Mouse (Mus musculus) frontal cortex, postnatal 10 days (tissue): ENCODE results near the gene Prrc2b.

Experiments used
- DNase-seq, 2 experiments: peaks; one replicate each; pipeline ENCODE4 v3.0.0; 2022; ENCODE audit warnings: low spot score in 2 of 2, mixed read lengths in 1 of 2

Gene Prrc2b

DNA sequence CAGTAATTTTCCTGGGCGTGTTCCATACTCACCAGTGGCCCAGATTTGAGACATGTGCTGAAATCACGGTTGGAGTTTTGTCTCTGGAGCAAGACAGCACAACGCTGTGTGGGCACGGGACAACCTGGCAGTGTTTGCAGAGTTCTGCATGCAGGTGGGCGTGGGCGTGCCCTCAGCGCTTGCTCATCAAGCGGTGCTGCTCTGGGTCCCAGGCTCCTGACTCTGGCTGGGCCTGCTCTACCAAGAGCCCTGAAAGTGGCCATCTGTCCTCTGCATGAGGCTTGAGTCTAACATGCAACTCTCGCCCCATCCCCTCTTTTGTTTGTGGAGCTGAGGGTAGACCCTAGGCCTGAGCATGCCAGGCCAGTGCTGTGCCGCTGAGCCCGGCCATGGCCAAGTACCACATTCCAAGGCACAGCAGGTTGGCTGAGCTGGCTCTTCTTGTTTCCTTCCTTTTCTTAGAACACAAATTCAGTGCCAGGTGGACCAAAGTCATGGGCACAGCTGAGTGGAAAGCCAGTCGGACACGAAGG is 36.2 kb downstream of the Prrc2b start:
- DNase-seq, result no peak

DNA sequence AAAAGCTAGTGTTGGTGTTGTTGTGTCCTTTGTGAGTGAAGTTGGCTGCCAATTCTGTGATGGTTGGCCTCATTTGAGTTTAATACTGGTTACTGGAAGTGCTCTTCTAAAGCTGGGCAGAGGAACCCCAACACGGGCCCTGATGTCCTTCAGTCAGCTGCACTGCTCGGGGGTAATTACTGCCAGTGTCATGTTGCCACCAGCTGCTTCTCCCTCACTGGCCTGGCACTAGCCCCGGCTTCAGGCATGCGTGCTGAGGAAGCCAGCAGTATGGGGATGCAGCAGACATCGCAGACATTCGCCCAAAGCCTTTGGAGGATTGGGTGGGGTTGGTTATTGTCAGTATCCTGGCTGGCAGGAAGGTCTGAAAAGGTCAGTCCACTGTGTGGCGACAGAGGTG is 36.8 kb downstream of the Prrc2b start:
- no peak for DNase-seq

DNA sequence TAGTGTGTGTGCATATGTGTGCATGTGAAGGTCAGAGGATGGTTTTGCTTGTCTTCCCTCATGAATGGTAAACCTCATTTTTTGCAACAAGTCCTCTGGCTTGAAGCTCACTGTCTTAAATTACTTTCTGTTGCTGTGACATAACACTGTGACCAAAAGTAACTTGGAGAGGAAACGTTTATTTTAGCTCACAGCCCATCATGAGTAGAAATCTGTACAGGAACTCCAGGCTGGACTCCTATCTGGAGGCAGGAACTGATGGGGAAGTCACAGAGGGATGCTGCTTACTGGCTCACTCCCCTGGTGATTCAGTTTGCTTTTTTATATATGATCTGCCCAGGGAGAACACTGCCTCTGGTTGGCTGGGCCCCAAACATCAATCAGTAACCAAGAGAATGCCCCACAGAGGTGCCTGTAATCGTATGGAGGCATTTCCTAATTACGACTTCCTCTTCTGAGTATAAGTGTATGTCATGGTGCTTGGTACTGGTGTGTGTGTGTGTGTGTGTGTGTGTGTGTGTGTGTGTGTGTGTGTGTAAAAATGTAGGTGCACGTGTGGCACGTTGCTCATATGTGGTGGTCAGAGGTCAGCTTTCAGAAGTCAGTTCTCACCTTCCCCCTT is 38.3 kb downstream of the Prrc2b start:
- no peak for DNase-seq

DNA sequence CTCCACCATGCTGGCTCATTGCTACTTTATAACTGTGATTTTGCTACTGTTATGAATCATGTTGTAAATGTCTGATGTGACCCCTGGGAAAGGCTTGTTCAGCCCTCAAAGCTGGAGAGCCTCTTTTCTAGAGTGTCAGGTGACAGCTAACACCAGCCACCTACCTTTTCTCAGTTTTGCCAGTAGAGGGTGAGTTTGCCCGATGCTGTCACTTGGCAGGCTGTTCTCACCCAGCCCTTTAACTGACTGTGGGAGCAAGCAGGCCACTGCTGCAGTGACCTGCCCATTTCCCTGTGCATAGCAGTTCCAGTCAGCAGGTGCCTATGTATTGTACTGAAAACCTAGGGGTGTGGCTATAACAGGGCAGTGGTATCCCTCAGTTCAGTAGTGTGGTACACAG is 39.7 kb downstream of the Prrc2b start:
- no peak for DNase-seq

DNA sequence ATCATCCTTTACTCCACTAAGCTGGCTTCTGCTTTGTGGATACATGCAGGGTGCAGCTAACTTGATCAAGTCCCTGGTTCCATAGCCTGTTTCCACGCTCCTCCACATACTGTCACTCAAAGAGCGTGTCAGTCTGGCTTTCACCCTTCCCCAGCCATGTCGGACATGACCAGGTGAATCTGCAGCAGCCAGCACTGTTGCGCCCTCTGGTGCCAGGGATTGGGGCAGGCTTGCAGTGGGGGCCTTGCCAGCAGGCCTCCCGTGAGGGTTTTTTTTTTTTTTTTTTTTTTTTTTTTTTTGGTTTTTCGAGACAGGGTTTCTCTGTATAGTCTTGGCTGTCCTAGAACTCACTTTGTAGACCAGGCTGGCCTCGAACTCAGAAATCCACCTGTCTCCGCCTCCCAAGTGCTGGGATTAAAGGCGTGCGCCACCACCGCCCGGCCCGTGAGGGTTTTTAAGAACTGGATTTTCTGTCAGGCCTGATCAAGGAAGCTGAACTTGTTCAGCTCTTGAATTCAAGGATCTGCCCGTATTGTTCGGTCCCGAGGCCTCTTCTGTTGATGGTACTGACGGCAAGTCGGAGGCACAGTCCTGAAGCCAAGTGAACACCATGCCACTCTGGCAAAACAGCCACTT is 41.1 kb downstream of the Prrc2b start:
- no peak for DNase-seq

DNA sequence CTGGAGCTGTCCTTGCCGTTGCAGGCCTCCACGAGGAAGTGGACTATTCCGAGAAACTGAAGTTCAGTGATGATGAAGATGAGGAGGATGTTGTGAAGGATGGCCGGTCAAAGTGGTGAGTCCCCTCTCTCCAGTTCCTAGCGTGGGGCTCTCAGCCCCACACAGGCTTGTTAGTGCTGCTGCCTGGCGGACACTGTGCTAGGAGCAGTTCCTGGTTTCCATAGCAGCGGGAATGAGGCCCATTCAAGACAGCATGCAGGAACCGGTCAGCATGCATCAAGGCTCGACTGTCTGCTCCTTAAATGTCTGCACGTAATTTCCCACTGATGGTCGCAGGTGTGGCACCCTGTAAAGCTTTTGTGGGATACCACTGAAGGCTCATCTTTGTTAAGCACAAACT is 48.1 kb downstream of the Prrc2b start:
- no peak for DNase-seq

DNA sequence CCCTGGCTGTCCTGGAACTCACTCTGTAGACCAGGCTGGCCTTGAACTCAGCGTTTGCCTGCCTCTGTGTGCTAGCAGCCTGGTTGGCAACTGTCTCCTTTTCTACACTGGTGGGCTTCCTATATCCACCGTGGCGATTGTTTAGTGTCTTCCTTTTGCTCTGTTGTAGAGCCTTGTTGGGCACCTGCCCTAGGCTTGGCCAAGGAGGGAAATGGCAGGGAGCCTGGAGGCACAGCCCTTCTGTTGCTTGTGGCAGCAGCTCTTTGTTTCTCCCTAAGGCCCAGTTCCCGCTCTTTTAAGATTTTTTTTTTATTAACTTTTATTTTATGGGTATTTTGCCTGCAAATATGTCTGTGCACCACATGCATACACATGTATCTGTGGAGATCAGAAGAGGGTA is 49.2 kb downstream of the Prrc2b start:
- DNase-seq, result no peak

DNA sequence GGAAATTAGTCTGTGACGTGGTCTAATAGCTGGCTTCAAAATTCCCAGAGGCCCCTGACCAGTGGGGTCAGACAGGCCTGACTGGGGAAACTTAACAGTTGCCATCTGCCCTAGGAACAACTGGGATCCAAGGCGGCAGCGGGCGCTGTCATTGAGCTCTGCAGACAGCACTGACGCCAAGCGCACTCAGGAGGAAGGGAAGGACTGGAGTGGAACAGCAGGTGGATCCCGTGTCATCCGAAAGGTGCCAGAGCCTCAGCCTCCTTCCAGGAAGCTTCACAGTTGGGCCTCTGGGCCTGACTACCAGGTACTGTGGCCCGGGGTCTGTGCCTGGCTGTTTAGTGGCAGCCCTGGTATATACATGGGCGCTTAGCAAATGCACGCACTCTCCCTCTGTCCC is 49.8 kb downstream of the Prrc2b start:
- DNase-seq, result no peak

DNA sequence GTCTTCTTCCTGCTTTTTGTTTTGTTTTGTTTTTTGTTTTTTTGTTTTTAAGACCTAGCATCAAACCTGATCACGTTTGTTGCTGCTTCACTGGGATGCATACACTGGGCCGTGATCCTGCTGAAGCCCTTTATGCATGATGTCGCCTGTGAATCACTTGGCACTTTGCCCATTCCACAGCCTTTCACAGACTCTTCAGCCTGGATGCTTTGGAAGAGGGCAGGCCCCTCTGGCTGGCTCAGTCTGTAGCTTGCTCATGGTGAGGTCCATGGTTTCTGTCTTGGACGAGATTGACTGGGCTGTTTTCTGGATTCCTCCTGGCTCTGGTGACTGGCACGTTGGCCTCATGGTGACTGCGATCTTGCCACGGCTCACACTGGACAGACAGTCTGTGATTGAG is 50.6 kb downstream of the Prrc2b start:
- DNase-seq, result no peak

DNA sequence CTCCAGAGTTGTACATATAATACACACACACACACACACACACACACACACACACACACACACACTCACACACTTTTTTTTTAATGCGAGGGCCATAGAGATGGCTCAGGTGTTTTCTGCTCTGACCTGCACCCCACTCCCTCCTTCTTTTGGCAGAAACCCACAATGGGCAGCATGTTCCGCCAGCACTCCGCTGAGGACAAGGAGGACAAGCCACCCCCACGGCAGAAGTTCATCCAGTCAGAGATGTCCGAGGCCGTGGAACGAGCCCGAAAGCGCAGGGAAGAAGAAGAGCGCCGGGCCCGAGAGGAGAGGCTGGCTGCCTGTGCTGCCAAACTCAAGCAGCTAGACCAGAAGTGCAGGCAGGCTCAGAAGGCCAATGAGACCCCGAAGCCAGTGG is 53.0 kb downstream of the Prrc2b start:
- no peak for DNase-seq

DNA sequence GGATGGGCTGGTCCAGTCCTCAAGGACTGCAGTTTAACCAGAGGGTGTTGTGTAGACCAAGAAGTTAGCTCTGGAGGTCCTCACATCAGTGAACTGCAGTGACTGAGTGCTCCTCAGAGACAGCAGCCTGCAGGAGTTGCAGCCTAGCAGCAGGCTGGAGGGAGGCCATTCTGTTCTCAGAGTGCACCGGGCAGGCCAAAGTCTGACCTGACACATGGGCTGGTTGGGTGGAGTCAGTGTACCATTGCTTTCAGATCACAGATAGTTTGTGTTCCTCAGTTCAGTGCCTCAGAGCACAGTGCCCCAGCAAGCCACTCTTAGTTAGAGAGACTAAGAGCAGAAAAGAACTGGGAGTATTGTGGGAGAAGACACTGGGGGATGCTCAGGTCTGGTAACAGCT is 56.8 kb downstream of the Prrc2b start:
- no peak for DNase-seq

DNA sequence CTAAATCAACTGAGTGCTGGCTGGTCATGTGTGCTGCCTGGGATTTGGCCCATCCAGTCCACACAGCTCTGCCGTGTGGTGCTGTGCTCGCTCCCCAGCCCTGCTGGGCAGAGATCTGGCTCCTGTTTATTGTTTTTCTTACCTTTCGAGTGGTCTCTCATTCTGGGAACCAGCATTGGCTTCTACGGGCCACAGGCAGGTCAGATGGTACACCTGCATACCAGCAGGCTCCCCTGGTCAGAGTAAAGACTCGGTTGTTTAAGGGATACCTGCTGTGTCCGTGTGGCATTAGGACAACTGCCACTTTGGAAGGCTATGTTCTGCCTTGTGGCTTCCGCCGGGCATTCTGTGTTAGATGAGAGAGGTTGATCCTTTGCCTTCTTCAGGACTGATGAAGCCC is 60.8 kb downstream of the Prrc2b start:
- no peak for DNase-seq

DNA sequence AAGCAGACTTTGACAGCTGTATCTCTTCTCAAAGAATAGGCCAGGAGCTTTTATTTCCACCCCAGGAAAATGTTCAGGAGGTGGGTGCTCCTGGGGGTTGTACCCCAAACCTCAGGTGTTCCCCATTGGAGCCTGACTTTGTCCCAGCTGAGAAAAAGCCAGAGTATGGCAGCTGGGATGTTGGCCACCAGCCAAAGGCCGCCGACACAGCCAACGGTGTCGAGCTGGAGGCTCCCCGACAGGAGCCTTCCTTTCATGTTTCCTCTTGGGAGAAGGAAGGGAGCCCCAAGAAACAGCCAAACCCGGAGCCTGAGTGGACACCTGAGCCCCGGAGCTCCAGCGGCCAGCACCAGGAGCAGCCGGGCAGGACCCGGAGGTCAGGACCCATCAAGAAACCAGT is 62.1 kb downstream of the Prrc2b start:
- DNase-seq, result no peak

DNA sequence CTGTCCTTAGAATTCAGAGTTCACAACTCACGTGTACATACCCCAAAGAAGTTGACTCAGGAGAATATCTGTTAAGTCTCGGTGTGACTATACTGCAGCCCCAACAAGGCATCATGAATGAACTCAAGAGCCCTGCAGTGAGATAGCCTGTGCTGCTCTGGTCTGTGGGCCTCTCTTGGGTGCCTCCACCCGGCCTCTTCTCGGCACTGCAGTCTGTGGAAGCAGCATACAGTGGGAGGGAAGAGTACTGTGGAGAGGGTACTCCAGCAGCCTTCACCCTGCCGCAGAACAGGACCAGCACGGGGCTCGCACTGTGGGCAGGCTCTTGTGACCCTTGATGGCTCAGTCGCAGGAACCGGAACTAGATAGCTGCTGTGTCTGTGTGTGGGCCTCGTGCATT is 64.7 kb downstream of the Prrc2b start:
- DNase-seq, result no peak

DNA sequence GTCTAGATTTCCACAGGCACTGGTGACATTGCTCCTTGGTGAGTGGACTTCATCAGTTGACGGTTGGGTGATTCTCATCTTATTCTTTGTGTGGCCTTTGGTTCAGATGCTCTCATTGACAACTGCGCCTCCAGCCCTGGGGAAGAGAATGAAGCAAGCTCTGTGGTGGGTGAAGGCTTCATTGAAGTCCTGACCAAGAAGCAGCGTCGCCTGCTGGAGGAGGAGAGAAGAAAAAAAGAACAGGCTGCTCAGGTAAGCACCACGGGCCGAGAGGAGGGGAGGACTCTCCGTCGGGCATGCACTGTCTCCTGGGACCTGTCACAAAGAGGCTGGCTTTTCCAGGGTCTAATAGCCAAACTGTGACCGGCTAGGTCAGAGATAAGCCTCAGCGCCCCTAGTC is 65.6 kb downstream of the Prrc2b start:
- no peak for DNase-seq

DNA sequence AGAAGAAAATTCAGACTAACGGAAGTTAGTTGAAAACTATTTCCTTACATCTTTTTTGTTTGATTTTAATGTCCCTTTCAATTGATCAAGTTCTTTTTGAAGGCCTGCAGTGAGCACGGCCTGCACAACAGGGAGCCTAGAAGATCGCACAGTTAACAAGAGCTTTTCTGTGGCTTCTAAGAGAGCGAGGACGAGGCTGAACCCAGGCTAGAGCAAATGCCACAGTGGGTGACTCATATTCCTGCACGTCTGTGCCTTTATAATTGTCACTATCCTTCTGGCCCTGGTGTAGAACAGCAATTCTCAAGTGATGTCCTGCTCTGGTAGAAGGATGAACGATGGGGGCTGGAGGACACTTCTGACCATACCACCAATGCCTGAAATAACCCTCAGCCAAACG is 66.8 kb downstream of the Prrc2b start:
- DNase-seq, result no peak

DNA sequence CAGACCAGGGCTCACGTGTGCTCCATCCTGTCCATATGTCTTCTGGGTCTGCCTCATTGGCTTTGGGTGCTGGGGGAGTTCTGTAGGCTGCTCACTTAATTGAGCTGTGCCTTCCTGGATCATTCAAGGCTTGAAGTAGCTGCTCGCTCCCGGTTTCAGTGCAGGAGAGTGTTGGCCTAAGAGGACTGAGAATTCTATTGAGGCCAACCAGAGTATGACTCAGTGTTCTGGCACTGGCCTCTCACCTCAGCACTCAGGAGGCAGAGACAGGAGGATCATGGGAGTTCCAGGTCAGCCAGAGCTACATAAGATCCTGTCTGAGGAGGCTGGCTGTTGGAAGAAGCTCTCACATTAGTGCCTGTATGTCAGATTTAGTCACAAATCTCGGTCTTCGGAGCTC is 67.2 kb downstream of the Prrc2b start:
- DNase-seq, result no peak

DNA sequence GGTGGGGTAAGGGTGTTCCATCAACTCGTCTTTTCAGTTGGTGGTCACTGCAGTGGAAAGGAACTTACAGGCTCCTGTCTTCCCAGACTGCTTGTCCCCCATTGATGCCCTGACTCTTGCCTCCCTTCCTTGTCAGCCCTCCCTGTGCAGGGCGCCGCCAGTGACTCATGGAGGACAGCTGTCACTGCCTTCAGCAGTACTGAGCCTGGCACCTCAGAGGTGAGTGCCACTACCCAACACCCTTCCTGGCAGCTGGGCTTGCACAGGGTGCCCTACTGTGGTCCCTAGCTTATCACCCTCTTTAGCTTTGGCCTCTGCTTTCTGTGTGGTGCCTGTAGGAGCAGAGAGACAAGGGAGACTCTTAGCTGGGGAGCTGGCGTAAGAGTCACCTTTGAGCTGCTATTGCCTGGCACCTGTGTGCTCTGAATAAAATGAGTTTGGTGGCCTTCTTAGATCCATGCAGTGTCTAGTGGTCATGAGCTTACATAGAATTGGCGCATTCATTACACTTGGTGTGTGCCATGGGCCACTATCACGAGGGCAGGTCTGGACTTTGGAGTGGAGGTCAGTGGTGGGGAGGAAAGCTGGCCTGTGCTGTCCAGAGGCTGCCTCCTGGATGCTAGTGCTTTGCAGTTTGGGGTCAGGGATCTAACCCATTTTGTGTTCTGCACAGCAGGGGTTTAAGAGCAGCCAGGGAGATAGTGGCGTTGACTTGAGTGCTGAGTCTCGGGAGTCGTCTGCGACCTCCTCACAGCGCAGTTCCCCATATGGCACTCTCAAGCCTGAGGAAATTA is 67.9 kb downstream of the Prrc2b start:
- DNase-seq, result no peak

DNA sequence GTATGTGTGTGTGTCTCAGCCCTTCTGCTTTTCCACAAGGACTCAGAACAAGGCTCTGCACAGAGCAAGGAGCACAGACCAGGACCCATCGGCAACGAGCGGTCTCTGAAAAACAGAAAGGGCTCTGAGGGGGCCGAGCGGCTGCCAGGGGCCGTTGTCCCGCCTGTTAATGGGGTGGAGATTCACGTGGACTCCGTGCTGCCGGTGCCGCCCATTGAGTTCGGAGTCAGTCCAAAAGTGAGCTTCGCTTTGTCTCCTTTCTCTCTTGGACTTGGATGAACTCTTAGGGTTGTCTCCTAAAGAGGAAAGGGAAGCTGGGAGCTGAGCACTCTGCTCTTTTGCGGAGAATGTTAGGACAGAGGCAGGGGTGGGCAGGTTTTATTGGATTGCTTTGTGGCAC is 68.6 kb downstream of the Prrc2b start:
- DNase-seq, result no peak

DNA sequence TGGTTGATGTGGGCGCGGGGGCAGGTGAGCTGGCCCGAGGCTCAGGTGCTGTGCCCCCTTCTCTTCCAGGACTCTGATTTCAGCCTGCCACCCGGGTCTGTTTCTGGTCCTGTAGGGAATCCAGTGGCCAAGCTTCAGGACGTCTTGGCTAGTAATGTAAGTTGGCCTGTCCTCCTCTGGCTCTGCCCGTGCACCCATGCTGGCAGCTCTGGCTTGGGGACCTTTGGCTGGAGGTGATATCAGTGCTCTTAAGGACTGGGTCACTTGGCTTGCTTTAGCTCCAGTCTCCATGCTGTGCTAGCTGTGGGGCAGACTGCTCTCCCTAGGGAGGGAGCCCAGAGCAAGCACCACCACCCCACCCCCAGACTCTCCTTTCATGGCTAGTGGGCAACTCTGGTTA is 69.1 kb downstream of the Prrc2b start:
- DNase-seq, result no peak

DNA sequence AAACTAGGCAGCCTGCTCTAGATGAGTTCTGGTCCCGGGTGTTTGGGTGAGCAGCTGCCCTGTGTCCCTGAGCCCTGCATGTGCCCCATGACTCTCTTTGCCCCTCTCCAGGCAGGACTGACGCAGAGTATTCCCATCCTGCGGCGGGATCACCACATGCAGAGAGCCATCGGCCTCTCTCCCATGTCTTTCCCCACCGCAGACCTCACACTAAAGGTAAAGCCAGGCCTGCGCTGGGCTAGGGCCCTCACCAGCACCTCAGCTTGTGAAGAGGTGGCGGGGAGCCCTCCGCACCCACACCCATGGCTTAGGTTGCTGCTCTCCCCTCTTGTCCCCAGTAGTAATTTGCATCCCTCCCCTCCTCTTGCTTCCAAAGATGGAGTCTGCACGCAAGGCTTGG is 70.1 kb downstream of the Prrc2b start:
- no peak for DNase-seq

DNA sequence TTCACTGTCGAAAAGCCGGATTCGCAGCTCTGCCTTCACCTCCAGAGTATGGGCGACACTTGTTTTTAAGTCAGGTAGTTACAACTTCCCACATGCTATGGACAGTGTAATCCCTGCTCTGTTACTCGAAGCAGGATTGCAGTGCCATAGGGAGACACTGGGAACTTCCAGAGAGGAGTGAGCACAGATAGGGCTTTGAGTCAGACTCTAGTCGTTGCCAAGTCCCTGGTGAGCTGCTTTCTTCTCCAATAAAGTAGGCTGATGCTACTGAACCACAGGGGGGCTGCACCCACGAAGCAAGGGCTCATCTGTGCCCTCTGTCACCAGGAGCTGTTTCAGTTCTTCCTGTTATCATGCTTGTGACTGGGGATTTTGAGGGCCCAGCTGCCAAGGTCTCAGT is 70.7 kb downstream of the Prrc2b start:
- DNase-seq, result no peak

DNA sequence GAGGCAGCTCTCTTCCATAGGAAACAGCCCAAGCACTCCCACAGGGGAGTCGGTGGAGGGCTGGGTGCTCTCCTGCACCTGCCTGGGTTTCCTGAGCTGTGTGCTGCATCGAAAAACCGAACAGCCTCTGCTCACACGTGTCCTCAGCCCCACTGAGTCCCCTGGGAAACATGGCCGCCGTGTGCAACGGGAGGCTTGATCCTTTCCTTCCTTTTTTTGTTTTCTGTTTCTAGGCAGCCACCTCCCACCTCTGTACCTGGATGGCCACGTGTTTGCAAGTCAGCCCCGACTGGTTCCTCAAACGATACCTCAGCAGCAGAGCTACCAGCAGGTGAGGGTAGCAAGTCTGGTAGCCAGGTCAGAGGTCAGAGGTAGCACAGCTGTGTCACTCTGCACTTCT is 71.2 kb downstream of the Prrc2b start:
- DNase-seq, result no peak
